Mouse (Mus musculus): Measurements from ENCODE around the gene Ints5. TPM values are rescaled to one million over a fixed set of nuclear protein-coding genes. Genes with fewer than 3 reads are reported as not detected.
"Not testable (repeated sequence)": the region's sequence is repeated elsewhere in the genome, so short reads cannot be mapped to it uniquely, and the experiment has no call there.

Ints5 gene
- total RNA-seq (2021), result 10 to 100 TPM; 16.3 to 17.1 TPM

GRCm38 (mm10) chr19:8892829-8893766 is at the start of gene Ints5:
Gene Ints5 (plus strand): TSS chr19:8893005.
- peak; percentile 90 for DNase-seq

- DNase-seq, result peak; percentile 87
Observed at GRCm38 (mm10) chr19:8844371-8845129, 48.3 kb upstream of the Ints5 start.

GRCm38 (mm10) chr19:8848356-8848755 is 44.4 kb upstream of the Ints5 start:
- DNase-seq, result no peak

GRCm38 (mm10) chr19:8850402-8850901 is 42.4 kb upstream of the Ints5 start, which contains the start of gene Lrrn4cl:
Gene Lrrn4cl (plus strand): TSS chr19:8850768.
- DNase-seq, result peak; percentile 58

GRCm38 (mm10) chr19:8851639-8852038 is 41.2 kb upstream of the Ints5 start:
- DNase-seq, result no peak

GRCm38 (mm10) chr19:8852236-8852928 is 40.4 kb upstream of the Ints5 start:
- no peak for DNase-seq

GRCm38 (mm10) chr19:8853117-8853516 is 39.7 kb upstream of the Ints5 start:
- DNase-seq, result no peak

- DNase-seq, result peak; percentile 71
Observed at GRCm38 (mm10) chr19:8857689-8858088, 35.1 kb upstream of the Ints5 start.

- no peak for DNase-seq
Observed at GRCm38 (mm10) chr19:8859018-8859417, 33.8 kb upstream of the Ints5 start.

GRCm38 (mm10) chr19:8864265-8864664 is 28.5 kb upstream of the Ints5 start:
- no peak for DNase-seq

- not testable (repeated sequence) for DNase-seq
Observed at GRCm38 (mm10) chr19:8870381-8870780, 22.4 kb upstream of the Ints5 start.

GRCm38 (mm10) chr19:8870838-8871237 is 22.0 kb upstream of the Ints5 start:
- no peak for DNase-seq

- DNase-seq, result peak; percentile 97
Observed at GRCm38 (mm10) chr19:8871267-8872186, 21.3 kb upstream of the Ints5 start, which contains the start of gene Ubxn1. Gene Ubxn1 (plus strand): TSS chr19:8871496.

- DNase-seq, result no peak
Observed at GRCm38 (mm10) chr19:8872266-8872840, 20.5 kb upstream of the Ints5 start.

- DNase-seq, result no peak
Observed at GRCm38 (mm10) chr19:8875031-8875430, 17.8 kb upstream of the Ints5 start.

GRCm38 (mm10) chr19:8880311-8881033 is 12.3 kb upstream of the Ints5 start, which contains the start of gene Uqcc3:
Gene Uqcc3 (minus strand): TSS chr19:8880923.
- DNase-seq, result peak; percentile 90

- DNase-seq, result no peak
Observed at GRCm38 (mm10) chr19:8881034-8881392, 11.8 kb upstream of the Ints5 start.

- DNase-seq, result no peak
Observed at GRCm38 (mm10) chr19:8883616-8884015, 9.2 kb upstream of the Ints5 start, which contains the start of the genes Lbhd1 and Gm49403. Gene Lbhd1 (plus strand): TSS chr19:8883732. Gene Gm49403 (plus strand): TSS chr19:8883930.

GRCm38 (mm10) chr19:8886916-8887584 is 5.8 kb upstream of the Ints5 start:
- DNase-seq, result no peak

Data from heart, postnatal 4 days (tissue).